Mouse (Mus musculus) midbrain, embryonic 12.5 days (tissue): ENCODE measurements around the gene Bfsp2. TPM values are rescaled to one million over a fixed set of nuclear protein-coding genes. Genes with fewer than 3 reads are reported as not detected.

Source experiments
- ATAC-seq: fragments of 200-750 bp; cut with Nextera tagmentation; 2 replicates; pipeline ENCODE4 v1.8.0; 2017; ENCODE audit warnings: low read depth, moderate TSS enrichment, moderate library complexity; ENCODE audit not compliant: low FRiP score
- H3K27ac ChIP-seq: fragments of 300-500 bp; sonication (generic); replicated peaks from 2 replicates; pipeline ENCODE4 v1.5.1; 2016; ENCODE audit warnings: mild to moderate bottlenecking
- H3K27me3 ChIP-seq: fragments of 300-500 bp; sonication (generic); 2 replicates; pipeline ENCODE4 v1.6.1; 2016; ENCODE audit warnings: mild to moderate bottlenecking
- H3K36me3 ChIP-seq: fragments of 300-500 bp; sonication (generic); 2 replicates; pipeline ENCODE4 v1.6.1; 2016
- H3K4me1 ChIP-seq: fragments of 300-500 bp; sonication (generic); 2 replicates; pipeline ENCODE4 v1.6.1; 2016
- H3K4me2 ChIP-seq: fragments of 300-500 bp; sonication (generic); replicated peaks from 2 replicates; pipeline ENCODE4 v1.6.1; 2016; ENCODE audit warnings: mild to moderate bottlenecking, moderate library complexity
- H3K4me3 ChIP-seq: fragments of 300-500 bp; sonication (generic); 2 replicates; pipeline ENCODE4 v1.5.1; 2016; ENCODE audit warnings: mild to moderate bottlenecking
- H3K9ac ChIP-seq: fragments of 300-500 bp; sonication (generic); replicated peaks from 2 replicates; pipeline ENCODE4 v1.6.1; 2016; ENCODE audit warnings: mild to moderate bottlenecking, moderate library complexity
- H3K9me3 ChIP-seq: fragments of 300-500 bp; sonication (generic); 2 replicates; pipeline ENCODE4 v1.6.1; 2016; ENCODE audit warnings: mild to moderate bottlenecking
- WGBS: fragments of 180-500 bp; shearing (Covaris S2); methylation state at CpG from one replicate; pipeline ENCODE4 v1.1.7; 2016; 5-methylcytosine and 5-hydroxymethylcytosine counted together
- polyA plus RNA-seq: library from polyadenylated mRNA; unstranded; fragments of >200 nt; fragmentation: Nextera tagmentation; extraction: Ambion mirVana; gene quantifications from 2 replicates; pipeline ENCODE4 v1.2.1, GENCODE M21; 2016

The Bfsp2 gene
- 2.4 and 5.5 TPM in 2 replicates for polyA plus RNA-seq

DNA sequence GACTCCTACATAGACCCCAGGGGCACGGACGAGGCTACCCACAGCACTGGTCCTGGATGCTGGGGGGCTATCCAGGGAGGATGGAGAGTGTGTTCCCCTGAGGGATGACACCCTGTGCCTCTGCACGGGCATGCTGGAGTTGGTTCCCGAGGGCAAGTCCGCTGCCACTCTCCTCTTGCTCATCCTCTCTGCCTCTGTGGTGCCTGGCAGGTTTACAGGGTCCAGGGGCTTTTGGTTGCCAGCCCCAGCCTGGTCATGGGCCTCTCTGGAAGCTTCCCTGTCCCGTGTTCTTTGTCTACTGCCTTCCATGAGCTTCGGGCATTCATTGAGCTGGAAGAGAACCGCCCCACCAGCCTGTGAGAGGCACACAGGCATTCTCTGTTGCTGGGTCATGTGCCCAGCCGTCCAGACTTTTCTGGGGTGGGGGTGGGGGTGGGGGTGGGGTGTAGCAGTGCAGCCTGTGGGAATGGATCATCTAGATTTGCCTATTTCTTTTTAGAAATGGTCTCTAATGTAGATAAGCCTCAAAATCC is at the start of gene Bfsp2:
Bfsp2 (minus strand) TSS at position 377 of the 533 bp plus-strand sequence.
- Histone ChIP-seq H3K4me2 (no peak within 1 kb of the TSS), H3K27ac (peak within 1 kb of the TSS; percentile 50), H3K9me3 (no peaks in the 10 kb centered on the region), H3K36me3 (no peaks in the 10 kb centered on the region), H3K27me3 (peaks cover 13% of the 10 kb centered on the region; the same call in 1 of the 2 replicates), H3K4me1 (peaks cover 14% of the 10 kb centered on the region), H3K4me3 (no peak within 1 kb of the TSS), H3K9ac (no peak within 1 kb of the TSS)
- ATAC-seq: no peak
- 73% methylated on average over 9 of the region's 9 CpGs for WGBS

DNA sequence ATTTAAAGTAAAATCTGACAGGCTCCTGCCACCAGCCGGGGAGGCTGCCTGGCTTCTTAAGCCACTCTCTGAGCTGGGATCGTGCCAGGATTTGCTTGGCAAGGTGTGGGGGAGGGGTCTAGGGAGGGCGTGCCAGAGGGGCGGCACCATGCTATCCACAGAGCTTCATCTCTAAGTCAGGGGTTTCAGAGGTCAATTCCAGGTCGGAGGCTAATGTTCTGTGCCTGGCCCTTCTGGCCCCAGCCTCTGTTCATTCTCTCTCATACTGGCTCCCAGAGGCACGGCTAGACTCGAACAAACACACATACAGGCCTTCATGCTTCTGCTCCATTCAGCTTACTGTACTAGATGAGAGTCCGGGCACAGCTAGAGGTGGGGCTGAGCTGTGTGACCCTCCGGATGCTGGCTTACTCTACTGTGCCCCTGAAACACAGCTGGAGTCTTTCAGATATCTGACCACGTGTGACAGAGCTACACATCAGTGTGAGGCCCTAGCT is 44.9 kb upstream of the Bfsp2 start:
- 14% methylated on average over 10 of the region's 10 CpGs for WGBS
- H3K4me3 ChIP-seq: no peak overlapping the region
- ATAC-seq: peak; percentile 85

GRCm38 (mm10) chr9:103524600-103524999 is 44.4 kb upstream of the Bfsp2 start:
- H3K27ac ChIP-seq: peak overlapping the region; percentile 73; the same call in 1 of the 2 replicates
- peaks cover 32% of the 10 kb centered on the region for H3K4me1 ChIP-seq
- ATAC-seq: peak; percentile 92
- no peaks in the 10 kb centered on the region for H3K9me3 ChIP-seq
- no peak overlapping the region for H3K4me3 ChIP-seq
- H3K4me2 ChIP-seq: peak overlapping the region; percentile 23; the same call in 1 of the 2 replicates
- H3K9ac ChIP-seq: no peak overlapping the region
- WGBS: 11% methylated on average over 5 of the region's 5 CpGs
- H3K27me3 ChIP-seq: peaks cover 19% of the 10 kb centered on the region
- H3K36me3 ChIP-seq: no peaks in the 10 kb centered on the region

More for the DNA sequence above, 44.9 kb upstream of the Bfsp2 start:
- Histone ChIP-seq H3K36me3 (no peaks in the 10 kb centered on the region), H3K9me3 (no peaks in the 10 kb centered on the region), H3K4me1 (peaks cover 32% of the 10 kb centered on the region), H3K27me3 (peaks cover 19% of the 10 kb centered on the region), H3K9ac (no peak overlapping the region), H3K27ac (peak overlapping the region; percentile 73), H3K4me2 (peak overlapping the region; percentile 21; the same call in 1 of the 2 replicates)

DNA sequence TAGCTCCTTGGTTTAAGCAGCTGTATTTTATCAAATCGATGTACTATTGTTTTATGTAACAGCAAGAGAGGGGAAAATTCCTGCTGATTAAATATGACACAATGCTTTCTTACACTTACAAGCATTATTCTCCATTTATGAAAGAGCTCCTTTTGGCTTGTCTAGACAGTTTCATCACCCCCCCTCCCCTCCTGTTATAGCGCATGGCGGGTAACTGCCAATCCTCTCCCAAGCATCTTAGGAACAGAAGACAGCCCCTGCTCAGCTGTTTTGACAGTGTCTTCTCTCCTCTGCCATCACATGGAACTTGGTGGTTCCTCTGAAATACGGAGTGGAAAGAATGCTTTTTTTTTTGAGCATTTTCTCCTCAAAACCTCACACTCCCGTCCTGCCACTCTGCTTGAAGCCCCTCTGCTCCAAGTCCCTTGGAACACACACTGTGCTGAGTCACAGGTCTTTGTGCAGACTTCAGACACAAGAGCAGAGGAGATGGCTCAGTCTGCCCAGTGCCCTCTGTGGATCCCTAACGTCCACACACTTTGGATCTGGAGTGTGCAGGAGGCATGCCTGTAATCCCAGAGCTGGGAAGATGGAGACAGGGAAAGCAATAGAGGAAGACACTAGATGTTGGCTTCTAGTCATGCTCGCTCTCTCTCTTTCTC is 43.7 kb upstream of the Bfsp2 start:
- 62% methylated on average over 7 of the region's 7 CpGs for WGBS
- ATAC-seq: no peak; the same call in none of the 2 replicates

DNA sequence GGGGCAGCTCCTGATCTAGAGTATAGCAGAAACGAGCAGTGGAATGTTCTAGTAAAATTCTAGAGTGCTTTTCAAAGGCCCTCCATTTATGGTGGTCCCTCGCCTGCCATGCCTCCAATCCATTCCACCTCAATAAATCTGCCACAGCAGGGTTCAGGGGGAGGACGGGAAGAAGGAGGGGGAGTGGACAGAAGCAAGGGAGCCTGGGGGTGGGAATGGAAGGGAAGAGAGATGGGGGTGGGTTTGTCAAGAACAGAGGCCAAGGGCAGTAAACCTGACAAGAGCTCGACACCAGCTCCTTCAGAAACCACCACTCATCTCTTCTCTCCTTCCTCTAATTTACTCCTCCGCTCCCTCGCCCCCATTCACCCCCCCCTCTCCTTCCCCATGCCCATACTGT is 42.8 kb upstream of the Bfsp2 start:
- 56% methylated on average over 5 of the region's 6 CpGs for WGBS
- H3K4me2 ChIP-seq: no peak overlapping the region
- no peak overlapping the region for H3K4me3 ChIP-seq
- no peak overlapping the region for H3K9ac ChIP-seq
- peaks cover 19% of the 10 kb centered on the region for H3K27me3 ChIP-seq
- no peak overlapping the region for H3K27ac ChIP-seq
- ATAC-seq: no peak
- no peaks in the 10 kb centered on the region for H3K9me3 ChIP-seq
- no peaks in the 10 kb centered on the region for H3K36me3 ChIP-seq
- H3K4me1 ChIP-seq: peaks cover 32% of the 10 kb centered on the region

More for the DNA sequence above, 43.7 kb upstream of the Bfsp2 start:
- Histone ChIP-seq H3K4me2 (no peak overlapping the region), H3K27ac (peak overlapping the region; percentile 60; the same call in 1 of the 2 replicates), H3K27me3 (peaks cover 19% of the 10 kb centered on the region), H3K9me3 (no peaks in the 10 kb centered on the region), H3K36me3 (no peaks in the 10 kb centered on the region), H3K9ac (no peak overlapping the region), H3K4me3 (no peak overlapping the region), H3K4me1 (peaks cover 32% of the 10 kb centered on the region)

DNA sequence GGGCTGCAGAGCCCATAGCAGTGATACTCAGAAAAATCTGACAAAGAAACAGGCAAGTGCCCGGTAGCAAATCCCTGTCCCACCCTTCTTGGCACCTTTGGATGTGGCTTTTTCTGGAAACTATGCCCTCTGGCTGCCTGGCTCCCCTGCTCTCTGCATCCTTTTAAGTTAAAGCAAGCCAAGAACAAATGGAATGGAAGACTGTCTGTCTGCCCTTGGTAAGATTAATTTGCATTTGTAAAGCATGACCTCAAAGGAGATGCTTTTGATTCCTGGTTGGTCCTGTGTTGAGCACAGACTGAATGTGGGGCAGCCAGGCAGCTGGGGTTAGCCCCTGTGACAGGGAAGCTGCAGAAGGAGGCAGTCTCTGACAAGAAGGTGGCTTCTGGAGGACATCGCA is 33.7 kb upstream of the Bfsp2 start:
- 30% methylated on average over 2 of the region's 2 CpGs for WGBS
- Histone ChIP-seq H3K9ac (no peak overlapping the region), H3K4me2 (no peak overlapping the region), H3K9me3 (no peaks in the 10 kb centered on the region), H3K4me1 (peaks cover 10% of the 10 kb centered on the region), H3K4me3 (no peak overlapping the region), H3K27me3 (no peaks in the 10 kb centered on the region), H3K36me3 (no peaks in the 10 kb centered on the region), H3K27ac (no peak overlapping the region; the same call in 1 of the 2 replicates)
- no peak for ATAC-seq

GRCm38 (mm10) chr9:103512257-103512656 is 32.0 kb upstream of the Bfsp2 start:
- no peaks in the 10 kb centered on the region for H3K27me3 ChIP-seq
- no peak overlapping the region for H3K27ac ChIP-seq

DNA sequence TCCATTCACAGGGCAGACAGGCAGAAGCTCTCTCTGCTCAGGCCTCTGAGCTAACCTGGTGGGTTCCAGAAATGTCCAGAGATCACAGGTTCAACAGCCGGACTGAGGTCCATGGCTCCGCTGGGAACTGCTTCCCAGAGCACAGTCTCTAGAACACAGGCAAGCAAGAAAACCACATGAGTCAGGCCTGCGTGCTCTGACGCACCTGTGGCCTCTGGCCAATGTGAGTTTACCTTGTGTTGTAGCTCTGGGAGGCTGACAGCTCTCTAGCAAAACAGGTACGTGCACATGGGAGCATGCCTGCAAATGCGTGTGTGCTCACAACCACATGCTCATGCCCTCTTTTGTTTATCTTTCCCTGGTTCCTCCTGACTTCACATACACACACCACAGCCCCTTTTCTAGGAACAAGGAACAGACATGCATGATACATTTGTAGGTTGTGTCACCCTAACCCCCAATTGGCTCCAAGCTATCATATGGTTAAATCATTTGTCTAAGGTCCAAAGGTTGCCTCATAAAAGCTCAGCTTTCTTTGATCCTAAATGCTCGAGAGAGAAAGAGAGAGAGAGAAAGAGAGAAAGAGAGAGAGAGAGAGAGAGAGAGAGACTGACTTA is 26.9 kb upstream of the Bfsp2 start:
- WGBS: 79% methylated on average over 7 of the region's 7 CpGs
- no peaks in the 10 kb centered on the region for H3K9me3 ChIP-seq
- peaks cover 45% of the 10 kb centered on the region for H3K4me1 ChIP-seq
- H3K36me3 ChIP-seq: no peaks in the 10 kb centered on the region
- H3K4me3 ChIP-seq: no peak overlapping the region
- no peak overlapping the region; the same call in 1 of the 2 replicates for H3K27ac ChIP-seq
- H3K4me2 ChIP-seq: no peak overlapping the region
- peaks cover 12% of the 10 kb centered on the region for H3K27me3 ChIP-seq
- no peak overlapping the region for H3K9ac ChIP-seq
- no peak for ATAC-seq

More at GRCm38 (mm10) chr9:103512257-103512656, 32.0 kb upstream of the Bfsp2 start:
- peaks cover 11% of the 10 kb centered on the region for H3K4me1 ChIP-seq
- no peak for ATAC-seq
- H3K9ac ChIP-seq: no peak overlapping the region
- WGBS: 79% methylated on average over 6 of the region's 6 CpGs
- no peak overlapping the region for H3K4me2 ChIP-seq
- no peaks in the 10 kb centered on the region for H3K36me3 ChIP-seq
- no peaks in the 10 kb centered on the region for H3K9me3 ChIP-seq
- no peak overlapping the region for H3K4me3 ChIP-seq

- Histone ChIP-seq H3K4me1 (peaks cover 55% of the 10 kb centered on the region), H3K9ac (no peak overlapping the region), H3K27ac (peak overlapping the region; percentile 67), H3K4me2 (0 out of 2 replicates have a peak overlapping the region, but pooled peaks have one; percentile 3), H3K27me3 (peaks cover 21% of the 10 kb centered on the region), H3K9me3 (no peaks in the 10 kb centered on the region), H3K4me3 (no peak overlapping the region), H3K36me3 (no peaks in the 10 kb centered on the region)
- WGBS: 64% methylated on average over 5 of the region's 5 CpGs
- peak; percentile 39; the same call in 1 of the 2 replicates for ATAC-seq
Observed at GRCm38 (mm10) chr9:103505067-103505466, 24.8 kb upstream of the Bfsp2 start.

- Histone ChIP-seq H3K4me1 (peaks cover 58% of the 10 kb centered on the region), H3K9me3 (no peaks in the 10 kb centered on the region), H3K36me3 (no peaks in the 10 kb centered on the region), H3K4me3 (no peak overlapping the region), H3K4me2 (no peak overlapping the region), H3K9ac (no peak overlapping the region), H3K27ac (peak overlapping the region; percentile 67), H3K27me3 (peaks cover 25% of the 10 kb centered on the region)
- WGBS: 29% methylated on average over 1 of the region's 1 CpGs
- peak; percentile 92 for ATAC-seq
Observed at GRCm38 (mm10) chr9:103504646-103505045, 24.4 kb upstream of the Bfsp2 start.

DNA sequence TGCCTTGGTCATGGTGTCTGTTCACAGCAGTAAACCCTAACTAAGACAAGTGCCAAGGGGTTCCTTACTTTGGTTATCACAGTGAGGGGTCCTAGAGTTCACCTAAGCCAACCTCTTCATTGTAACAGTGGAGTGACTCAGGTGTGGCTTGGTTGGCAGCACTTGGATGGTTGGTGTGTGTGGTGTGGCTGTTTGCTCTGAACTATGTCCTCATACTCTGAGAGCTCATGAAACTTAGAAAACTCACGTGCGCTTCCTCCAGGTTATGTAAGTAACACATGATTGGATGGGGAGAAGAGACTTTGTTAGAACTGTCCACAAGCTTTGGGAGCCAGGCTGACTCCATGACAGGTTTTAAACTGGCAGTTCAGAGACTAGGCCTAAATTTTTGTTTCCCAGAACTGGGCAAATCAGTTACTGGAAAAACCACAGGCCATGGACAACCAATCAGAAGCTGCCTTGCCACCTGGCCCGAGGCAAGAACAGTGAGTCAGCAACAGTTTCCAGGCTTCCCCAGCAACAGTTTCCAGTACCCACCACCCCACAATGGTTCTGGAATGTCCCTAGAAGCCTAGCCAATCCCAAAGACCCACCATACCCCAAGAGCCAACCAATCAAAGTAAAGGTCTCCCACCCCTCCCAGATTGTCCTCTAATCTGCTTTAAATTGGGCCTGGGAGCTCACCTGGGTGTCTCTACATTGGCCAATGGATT is 23.5 kb upstream of the Bfsp2 start:
- H3K4me3 ChIP-seq: no peak overlapping the region
- no peaks in the 10 kb centered on the region for H3K9me3 ChIP-seq
- H3K36me3 ChIP-seq: no peaks in the 10 kb centered on the region
- peak overlapping the region; percentile 67 for H3K27ac ChIP-seq
- WGBS: 89% methylated on average over 3 of the region's 3 CpGs
- no peak for ATAC-seq
- peaks cover 34% of the 10 kb centered on the region for H3K27me3 ChIP-seq
- H3K9ac ChIP-seq: no peak overlapping the region
- H3K4me1 ChIP-seq: peaks cover 60% of the 10 kb centered on the region
- H3K4me2 ChIP-seq: no peak overlapping the region
